Mouse (Mus musculus) adrenal gland, postnatal 25 days (tissue): Measurements from ENCODE around the gene Inca1. TPM values are rescaled to one million over a fixed set of nuclear protein-coding genes. Genes with fewer than 3 reads are reported as not detected.

ENCODE experiments used
- DNase-seq: peaks from one replicate; pipeline ENCODE4 v3.0.0; 2021; ENCODE audit warnings: mixed read lengths
- total RNA-seq: library from RNA; stranded (reverse); gene quantifications from 2 replicates; pipeline ENCODE4 v1.2.3, GENCODE M21; 2021

Inca1 gene
- total RNA-seq, 1 experiment from 2014 or later = 12.2 TPM

DNA sequence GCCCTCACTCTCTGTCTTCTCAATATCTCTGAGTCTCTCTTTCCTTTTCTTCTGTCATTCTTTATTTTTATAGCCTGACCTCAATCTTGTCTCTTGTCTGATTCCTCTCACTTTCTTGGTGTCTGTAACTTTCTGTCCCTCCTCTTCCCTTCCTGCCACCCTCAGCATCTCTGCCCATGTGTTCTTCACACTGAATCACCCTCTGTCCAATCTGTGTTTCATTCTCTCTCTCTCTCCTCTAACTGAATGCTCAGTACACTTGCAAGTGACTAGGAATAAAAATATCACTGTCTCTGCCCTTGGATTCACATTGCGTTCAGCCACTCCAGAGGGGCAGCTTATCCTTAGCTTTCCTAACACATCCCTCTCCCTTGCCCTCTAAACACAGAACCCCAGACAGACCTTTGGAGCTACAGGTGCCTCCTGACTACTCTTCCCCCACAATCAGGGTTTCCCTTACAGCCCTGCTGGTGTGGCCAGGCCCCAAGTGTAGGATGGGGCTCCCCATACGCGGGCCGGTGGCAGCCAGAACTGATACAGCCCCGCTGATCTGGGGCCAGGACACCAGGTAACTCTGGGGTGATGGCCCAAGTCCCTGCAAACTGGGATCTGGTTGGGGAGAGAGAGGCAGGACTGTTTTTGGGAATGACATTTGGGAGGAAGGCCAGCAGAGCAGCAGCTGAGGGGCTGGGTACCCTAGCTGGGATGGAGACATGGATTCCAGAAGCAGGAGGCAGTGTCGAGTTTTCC, 2.2 kb upstream of the Inca1 start:
- DNase-seq = no peak

DNA sequence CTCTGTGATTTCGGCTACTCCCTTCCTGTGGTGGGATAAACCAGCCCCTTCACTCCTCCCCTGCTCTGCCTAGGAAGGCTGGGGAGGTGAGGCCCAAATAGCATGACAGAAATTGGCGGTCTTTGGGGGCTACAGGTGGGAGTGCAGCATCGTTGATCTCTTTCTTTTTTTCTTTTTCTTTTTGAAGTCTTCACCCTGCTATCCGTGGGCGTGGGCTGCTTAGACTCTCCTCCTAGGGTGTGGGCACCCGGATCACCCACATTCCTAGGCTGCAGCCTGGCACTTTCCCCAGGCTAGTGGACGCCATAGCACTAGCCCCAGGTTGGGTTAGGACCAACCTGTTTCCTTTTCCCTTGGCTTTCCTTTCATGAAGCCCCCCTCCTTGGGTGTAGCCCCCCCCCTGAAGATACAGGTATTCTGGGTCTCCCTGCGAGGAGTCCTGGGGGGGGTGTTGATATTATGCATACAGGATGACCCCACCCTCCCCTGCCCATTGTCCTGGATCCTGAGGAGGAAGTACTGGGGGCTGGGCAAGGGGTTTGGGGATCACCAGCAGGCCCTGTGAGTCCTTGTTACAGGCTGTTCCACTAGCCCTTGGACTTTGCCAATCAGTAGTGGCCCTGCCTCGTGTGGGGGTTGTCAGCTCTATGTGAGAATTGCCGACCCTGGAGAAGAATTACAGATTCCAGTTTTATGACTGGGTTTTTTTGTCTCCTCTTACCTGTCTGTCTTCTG, 1.4 kb upstream of the Inca1 start:
- no peak for DNase-seq

DNA sequence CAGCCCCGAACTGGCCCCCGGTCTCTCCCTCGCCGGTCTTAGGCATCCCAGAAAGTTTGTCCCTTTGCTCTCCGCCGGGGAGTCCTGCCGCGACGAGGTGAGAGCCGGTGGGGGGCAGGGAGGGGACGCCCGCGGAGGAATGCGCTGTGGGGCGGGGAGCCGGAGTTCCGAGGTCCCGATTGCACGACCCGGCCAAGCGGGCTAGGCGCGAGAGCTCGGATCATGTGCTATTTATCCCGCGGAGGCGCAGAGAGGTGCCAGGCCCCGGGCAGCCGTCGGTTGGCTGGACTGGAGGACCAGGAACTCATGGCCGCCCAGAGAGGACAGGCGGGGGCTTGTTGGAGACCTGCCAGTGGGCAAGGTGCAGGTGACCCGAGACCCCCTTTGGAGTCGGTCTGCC, 658 bp upstream of the Inca1 start:
- peak; percentile 77 for DNase-seq

DNA sequence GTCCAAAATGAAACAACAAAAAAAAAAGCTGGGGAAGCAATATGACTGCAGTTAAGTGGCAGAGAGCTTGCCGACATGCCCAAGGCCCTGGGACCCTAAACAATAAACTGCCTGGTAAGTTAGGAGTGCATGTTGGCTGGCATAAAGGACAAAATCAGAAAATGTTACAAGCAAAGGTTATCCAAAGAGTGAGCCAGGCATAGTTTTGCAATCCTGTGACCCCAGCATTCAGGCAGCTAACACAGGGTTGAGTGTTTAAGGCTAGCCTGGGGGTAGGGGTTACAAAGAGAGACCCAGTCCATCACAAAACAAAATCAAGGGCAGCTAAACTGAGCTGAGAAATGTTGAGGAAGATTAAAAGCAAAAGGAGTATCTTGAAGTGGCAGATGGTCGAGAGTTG, 904 bp downstream of the Inca1 start:
- no peak for DNase-seq

DNA sequence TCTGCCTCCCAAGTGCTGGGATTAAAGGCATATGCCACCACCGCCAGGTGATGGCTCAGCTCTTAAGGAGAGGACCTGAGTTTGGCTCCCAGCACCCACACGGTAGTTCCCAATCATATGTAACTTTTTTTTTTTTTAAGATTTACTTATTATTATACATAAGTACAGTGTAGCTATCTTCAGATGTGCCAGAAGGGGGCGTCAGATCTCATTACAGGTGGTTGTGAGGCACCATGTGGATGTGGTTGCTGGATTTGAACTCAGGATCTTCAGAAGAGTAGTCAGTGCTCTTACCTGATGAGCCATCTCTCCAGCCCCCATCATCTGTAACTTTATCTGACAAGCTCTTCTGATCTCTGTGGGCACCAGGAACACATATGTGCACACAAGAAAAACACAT, 2.6 kb downstream of the Inca1 start:
- DNase-seq = no peak

DNA sequence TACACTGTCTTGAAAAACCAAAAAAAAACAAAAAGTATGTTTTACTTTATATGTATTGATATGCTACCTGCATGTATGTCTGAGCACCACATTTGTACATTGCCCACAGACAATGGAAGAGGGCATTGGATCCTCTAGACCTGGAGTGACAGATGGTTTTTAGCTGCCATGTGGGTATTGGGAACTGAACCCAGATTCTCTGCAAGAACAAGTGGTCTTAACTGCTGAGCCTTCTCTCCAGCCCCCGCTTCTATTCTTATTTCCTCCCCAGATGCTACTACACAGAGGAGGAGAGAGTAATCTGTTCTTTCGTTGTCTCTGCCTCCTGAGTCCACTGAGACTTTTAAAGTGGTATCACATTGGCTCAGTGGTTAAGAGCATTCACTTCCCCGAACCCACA, 6.5 kb downstream of the Inca1 start:
- DNase-seq = no peak

DNA sequence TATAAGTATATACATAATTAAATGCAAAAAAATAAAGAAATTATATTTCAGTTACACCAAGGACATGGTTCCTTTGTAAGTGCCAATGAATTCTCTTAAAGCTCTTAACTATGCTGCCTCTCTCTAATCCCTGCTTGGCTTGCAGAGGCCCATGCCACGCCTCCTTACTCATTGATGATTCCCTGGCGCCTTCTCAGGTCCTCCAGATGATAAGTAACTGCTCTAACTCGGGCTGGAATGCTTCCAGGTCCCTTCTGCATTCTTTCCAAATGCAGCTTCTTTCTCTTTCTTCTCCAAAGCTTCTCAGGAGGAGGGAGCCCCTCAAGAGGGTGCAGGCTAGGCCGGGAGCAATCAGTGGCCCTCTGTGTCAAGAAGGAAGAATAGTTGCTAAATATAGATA, 10.4 kb downstream of the Inca1 start:
- no peak for DNase-seq

DNA sequence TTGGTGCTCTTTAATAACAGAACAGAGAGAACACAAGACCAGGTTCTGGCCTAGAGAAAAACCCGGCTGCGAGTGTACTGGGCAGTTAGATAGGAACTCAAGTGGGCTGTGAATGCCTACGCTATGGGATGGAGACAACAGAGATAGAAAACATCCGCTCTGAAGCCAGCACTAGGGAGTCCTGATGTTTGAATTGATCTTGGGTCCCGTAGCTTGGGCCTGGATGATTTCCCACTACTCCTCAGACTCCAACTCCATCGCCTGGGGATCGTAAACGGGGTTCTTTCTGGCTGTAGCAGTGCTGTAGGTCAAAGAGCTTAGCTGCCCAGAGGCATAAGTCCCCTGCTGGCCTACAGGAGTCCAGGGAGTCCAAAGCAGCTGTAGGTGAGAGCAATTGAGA, 11.6 kb downstream of the Inca1 start:
- DNase-seq = no peak

DNA sequence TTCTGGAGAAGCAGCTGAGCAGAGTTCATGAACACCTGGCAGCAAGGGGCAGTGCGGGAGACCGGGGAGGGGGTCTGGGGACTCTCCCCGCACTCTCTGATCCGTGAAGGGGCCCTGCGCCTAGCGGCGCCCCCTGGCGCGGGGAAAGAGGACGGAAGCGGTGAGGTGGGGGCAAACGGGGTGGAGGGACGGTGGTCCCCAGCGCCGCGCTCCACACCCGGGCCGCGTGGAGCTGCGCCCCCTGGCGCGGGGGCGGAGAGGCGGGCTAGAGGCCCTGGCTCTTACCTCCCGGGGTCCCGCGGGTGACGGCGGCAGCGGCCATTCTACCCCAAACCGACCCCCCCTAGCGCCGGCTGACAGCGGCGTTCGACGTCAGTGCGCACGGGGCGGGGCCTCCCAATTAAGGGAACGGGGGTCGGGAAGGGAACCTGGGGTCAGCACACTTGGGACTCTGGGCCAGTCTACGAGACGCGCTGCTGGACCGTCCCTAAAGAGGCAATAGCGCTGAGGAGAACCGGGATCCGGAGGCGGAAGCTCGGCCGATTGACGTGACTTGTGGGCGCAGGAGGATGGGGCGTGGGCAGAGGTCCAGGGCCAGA, 12.3 kb downstream of the Inca1 start, which contains the start of gene Camta2:
TSS of gene Camta2 (minus strand) at position 505 of the 599 bp plus-strand sequence.
- peak; percentile 92 for DNase-seq

DNA sequence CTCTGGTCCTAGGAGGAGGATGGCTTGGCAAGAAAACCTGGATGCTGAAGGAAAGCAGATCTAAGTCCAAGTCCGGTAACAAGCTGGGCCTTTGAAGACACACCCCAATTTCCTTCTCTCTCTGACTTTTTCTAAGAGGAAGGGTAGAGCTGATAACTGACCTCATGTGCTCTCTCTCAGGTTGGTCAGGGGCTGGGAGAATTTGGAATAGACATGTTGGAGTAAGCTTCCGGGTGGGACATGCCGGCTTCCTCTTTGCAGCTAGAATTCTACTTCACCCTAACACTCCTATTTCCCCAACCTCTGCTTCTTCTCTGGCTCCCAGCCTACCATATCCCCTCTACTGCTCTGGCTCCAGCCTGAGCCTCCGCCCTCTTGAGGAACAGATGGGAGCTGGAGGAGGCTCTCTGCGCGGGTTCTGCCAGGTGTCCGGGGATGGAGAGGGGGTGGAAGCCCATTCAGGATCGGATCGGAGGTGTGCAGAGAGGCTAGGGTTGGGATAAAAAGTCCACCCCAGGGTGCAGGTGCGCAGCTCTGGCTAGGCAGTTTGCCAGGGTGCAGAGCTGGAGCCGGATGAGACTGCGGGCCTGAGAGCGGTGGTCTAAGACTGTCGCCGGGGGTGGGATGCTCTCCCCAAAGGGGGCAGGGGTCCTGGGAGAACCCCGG, 12.9 kb downstream of the Inca1 start:
- no peak for DNase-seq

DNA sequence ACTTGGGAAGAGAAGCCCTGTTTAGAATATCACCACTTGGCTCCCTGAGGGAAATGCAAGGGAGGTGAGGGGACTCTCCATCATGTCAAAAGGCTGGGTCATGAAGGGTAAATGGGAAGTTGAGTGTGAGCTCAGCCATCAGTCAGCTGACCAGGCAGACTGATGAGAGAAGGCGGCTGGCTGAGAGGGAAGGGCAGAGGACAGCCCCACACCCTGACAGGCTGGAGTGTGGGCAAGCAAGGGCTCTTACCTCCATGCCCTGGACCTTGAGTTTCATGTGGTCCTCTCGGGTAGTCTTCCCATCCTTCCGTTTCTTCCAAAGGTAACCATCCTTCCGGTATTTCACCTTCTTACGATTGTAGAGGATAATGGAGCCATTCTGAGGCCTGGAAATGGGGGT, 16.3 kb downstream of the Inca1 start:
- DNase-seq = no peak

DNA sequence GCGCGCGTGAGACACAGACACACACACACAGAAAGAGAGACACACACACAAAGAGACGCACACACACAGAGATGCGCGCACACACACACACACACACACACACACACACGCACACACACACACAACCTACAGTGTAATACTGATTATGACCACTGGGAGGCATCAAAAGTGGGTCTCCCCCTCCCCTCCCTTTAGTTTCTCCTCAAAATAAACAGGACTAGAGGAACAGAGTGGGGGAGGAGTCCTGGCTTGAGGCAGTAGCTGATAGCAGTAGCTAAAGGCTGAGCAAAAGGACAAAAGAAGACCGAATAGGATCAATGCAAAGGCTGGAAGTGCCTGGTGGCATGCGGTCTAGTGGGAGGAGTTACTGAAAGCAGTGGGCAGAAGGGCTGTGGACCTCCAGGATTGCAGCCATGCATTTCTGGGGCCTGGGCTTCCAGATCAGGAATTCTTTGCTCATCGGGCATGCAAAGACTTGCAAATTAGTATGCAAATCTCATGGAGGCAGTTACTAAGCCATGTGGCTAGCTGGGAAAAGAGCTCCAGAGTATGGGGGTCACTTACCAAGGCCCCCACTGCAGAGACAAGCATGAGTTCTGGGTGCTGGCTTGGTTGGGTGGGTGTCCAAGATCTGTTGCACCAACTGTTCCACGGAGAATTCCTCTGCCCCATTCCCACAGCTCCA, 17.9 kb downstream of the Inca1 start:
- DNase-seq = no peak

DNA sequence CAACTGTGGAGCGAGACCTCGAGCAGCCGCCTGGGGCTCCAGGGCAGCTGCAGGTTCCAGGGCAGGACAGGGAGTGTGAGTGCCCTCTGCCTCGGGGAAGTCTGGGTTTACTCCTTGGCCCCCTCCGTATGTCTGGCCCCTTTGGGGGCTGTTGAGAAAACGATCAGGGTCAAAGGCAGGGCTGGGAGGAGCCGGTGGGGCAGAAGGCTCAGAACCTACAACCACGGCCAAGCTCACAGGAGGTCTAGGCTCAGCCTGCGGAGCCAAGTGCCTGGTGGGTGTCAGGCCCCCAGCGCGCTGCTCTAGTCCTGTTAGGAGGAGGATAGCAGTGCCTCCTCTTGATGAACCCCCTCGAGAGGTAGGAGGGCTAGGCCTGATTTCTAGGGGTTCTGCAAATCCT, 18.8 kb downstream of the Inca1 start:
- DNase-seq = no peak

DNA sequence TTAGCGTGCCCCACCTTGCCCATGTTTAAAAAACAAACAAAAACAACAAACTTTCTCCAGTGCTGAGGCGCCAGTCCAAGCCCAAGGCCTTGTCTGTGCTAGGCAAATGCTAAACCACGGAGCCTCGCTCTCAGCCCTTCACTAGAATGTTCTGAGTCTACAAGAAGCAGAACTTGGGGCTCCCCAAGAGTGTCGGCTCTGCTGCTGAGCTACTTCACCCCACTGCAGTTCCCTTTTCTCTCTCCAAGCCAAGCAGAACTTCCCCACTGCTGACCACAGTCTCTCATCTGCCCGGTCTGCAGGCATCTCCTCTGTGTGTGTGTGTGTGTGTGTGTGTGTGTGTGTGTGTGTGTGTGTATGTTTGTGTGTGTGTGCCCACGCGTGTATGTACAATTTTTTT, 20.1 kb downstream of the Inca1 start:
- no peak for DNase-seq

DNA sequence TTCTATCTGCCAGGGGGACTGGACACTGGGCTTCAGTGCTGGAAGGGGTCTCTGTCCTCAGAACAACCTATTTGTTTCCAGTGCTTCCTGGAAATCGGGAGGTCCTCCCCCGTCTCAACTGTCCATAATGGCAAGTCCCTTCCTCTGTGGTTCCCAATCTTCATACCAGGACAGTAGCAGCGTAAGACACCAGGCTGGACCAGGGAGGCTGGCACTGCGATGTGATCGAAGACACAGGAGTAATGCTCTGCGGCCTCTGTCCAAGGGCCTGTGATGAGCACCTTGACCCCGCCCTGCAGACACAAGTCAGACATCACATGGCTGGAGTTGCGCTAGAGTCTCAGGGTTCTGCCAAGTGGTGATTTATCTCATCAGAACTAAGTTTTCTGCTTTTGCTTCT, 20.6 kb downstream of the Inca1 start:
- DNase-seq = no peak

DNA sequence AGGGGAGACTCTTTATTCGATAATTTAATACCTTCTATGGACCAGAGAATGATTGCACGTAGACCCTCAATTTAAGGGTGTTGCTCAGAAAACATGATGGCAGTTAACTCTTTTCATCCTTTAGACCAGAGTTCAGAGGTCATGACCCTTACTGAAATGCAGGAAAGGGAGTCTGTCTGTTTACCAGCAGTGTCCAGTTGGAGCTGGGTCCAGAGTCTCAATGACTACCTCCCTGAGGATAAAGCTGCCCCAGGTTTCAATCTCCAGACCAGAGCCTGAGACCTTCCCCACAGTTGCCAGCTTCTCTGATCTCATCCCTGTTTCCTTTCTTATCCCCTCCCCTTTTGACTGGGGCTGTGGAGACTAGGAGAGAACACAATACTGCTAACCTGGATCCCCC, 21.4 kb downstream of the Inca1 start:
- no peak for DNase-seq

DNA sequence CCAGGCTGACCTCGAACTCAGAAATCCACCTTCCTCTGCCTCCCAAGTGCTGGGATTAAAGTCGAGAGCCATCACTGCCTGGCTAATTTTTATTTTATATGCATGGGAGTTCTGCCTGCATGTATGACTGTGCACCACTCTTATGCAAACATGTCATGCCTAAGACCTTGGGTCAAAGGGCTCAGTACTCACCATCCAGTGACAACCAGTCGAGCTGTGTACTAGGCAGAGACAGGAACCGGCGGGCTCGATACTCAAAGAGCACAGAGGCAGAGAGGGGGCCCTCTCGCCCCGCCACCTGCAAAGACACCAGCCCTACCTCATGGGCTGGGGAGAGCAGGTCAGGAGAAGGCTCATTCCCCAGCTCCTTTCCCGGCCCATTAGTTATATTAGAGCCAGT, 21.9 kb downstream of the Inca1 start:
- no peak for DNase-seq

DNA sequence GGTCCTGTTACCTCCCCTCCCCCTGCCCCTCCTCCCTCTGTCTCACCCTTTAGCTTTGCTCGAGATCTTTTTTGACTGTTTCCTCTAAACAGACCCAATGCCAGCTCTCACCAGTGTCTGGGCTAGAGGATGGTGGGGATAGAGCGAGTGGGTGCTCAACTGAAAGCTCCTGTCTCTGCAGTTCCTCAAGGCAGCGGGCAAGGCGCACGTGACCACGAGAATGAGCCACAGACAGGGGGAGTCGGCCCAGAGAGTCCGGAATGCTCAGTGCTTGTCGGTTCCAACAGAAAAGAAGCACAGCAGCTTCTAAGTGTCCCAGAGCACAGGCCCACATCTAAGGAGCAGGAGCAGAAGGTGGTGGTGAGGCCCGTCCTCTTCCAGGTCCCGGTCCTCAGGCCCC, 25.5 kb downstream of the Inca1 start:
- DNase-seq = no peak

DNA sequence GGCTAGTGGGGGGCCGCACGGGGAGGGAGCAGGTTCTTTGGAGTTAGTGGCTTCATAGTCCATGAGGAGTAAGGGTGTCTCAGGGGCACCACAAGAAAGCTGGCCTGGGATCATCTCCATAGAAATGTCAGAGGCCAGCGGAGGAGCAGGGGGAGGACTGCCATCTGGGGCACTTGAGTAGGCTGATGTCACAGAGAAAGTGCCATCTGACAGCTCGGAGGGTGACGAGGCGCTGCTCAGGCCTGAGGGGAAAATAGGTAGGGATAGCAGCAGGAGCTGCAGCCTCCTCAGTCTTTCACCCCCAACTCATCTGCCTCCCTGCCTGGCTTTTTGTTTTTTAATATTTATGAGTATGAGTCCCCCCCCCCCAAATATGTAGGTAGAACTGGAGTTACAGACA, 25.9 kb downstream of the Inca1 start:
- DNase-seq = no peak

DNA sequence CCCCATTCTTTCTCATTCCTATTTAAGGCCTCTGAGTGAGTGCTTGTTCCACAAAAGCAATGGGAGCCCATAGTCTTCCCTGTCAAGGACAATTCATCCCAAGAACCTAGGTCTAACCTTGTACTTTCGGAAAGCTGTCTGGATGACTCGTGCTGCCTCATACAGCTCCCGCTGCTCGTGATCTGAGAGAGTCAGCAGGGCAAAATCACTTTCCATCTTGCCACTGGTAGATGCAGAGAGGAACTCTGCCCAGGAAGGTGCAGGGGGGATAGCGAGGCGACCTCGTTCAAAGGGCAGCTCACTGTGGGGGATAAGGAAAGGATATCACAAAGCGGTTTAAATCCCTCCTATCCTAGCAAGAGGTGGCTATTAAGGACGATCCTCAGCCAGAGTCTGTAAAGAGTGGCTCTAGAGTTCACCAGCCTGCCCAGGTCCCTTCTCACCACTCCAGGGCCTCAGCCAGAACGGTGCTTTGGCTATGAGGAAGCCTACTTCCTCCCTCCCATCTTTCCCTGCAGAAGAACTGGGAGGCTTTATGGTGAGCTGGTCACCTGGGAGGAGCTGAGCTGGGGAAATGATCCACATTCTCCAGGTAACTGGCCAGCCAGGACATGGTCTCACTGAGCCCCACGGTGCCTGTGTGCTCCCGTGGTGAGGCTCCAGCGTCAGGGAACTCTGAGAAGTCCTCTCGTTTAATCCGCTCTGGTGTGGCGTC, 28.5 kb downstream of the Inca1 start:
- no peak for DNase-seq

DNA sequence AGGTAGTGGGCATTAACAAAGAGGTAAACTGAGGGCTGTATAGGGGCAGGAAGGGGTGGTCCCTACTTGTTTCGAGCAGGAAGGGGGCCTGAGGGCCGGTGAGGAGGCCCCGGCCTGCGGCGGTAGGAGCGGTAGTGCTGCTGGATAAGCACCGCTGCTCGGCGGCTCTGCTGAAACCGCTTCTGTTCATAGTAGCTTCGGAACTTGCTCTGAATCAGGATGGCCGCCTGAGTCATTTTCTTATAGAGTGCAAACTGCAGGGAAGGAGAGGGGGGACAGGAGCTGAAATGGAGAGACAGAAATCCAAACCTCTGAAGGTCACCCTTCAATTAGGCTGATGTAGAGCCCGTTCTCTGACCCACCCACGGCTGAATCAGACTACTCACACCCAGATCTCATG, 29.5 kb downstream of the Inca1 start:
- DNase-seq = no peak
